Mouse (Mus musculus): ENCODE data around the gene Zfp213. TPM values are rescaled to one million over a fixed set of nuclear protein-coding genes. Genes with fewer than 3 reads are reported as not detected.

The Zfp213 gene
- total and polyA plus RNA-seq, 3 experiments, result 3.0 to 3.8 TPM; not detected in 1

DNA sequence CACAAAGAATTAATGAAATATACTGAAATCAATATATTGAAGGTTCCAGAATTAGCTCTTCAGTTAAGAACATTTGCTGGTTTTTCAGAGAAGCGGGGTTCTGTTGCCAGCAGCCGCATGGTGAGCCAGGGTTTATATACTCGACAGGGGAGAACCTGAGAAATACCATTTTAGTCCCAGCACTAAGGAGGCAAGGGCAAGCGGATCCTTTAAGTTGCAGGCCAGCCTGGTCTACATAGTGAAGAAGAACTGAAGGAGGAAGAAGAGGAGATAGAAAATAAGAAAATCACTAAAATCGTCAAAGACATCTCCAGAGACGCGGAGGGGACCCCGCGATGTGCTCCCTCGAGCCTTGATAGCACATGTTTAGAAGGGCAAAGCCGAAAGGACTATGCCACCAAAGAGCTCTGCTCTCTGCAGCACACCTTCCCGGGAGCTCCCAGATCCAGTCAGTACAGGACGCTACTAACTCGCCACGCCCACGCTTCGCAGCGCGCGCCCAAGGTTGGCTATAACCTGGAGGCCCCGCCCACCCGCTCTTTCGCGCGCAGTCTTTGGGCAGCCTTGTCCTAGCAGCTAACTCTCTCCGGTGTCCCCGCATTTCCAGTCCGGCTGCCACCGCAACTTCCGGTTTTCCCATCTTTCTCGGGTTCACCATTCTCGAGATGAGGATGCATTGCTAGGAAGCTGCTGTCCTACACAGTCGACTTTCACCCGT lies 28.3 kb upstream of the Zfp213 start (continued):
- TF ChIP-seq MYB (IDR thresholded peaks at IDR 0.05; ENCODE audit: low read depth, low read length), result no peak
- no peak for TF ChIP-seq ZKSCAN1 (IDR thresholded peaks at IDR 0.05; ENCODE audit: low read depth, low read length)
- no peak for TF ChIP-seq ZMIZ1 (IDR thresholded peaks at IDR 0.05; ENCODE audit: low read depth, low read length)
- TF ChIP-seq RAD21 (IDR thresholded peaks at IDR 0.05; ENCODE audit: low read depth, low read length), result no peak
- peak; percentile 45; the same call in 1 of the 2 replicates for TF ChIP-seq NRF1 (IDR thresholded peaks at IDR 0.05; ENCODE audit: insufficient read depth, low read depth, low read length, poor library complexity, severe bottlenecking)
- TF ChIP-seq ETS1 (IDR thresholded peaks at IDR 0.05; ENCODE audit: low read depth, low read length), result no peak
- TF ChIP-seq BHLHE40 (IDR thresholded peaks at IDR 0.05; ENCODE audit: borderline replicate concordance, low read depth, low read length), result no peak
- TF ChIP-seq CHD1 (IDR thresholded peaks at IDR 0.05; ENCODE audit: low read depth, low read length), result no peak
- TF ChIP-seq UBTF (IDR thresholded peaks at IDR 0.05; ENCODE audit: borderline replicate concordance, insufficient read depth, low read depth, low read length), result no peak
- peak; percentile 72 for TF ChIP-seq RCOR1 (IDR thresholded peaks at IDR 0.05; ENCODE audit: low read depth, low read length)
- no peak for TF ChIP-seq MEF2A (IDR thresholded peaks at IDR 0.05; ENCODE audit: extremely low read depth, insufficient replicate concordance, low read depth, low read length, poor library complexity, severe bottlenecking)
- no peak for TF ChIP-seq MAZ (IDR thresholded peaks at IDR 0.05; ENCODE audit: low read depth, low read length)
- TF ChIP-seq SIN3A (IDR thresholded peaks at IDR 0.05; ENCODE audit: low read length), result peak; percentile 74
- no peak; the same call in 1 of the 2 replicates for TF ChIP-seq MXI1 (IDR thresholded peaks at IDR 0.05; ENCODE audit: low read depth, low read length)
- peak; percentile 30; the same call in 1 of the 2 replicates for TF ChIP-seq MAX (IDR thresholded peaks at IDR 0.05; ENCODE audit: low read length)
- no peak for TF ChIP-seq JUND (IDR thresholded peaks at IDR 0.05; ENCODE audit: low read depth, low read length)
- TF ChIP-seq ELF1 (IDR thresholded peaks at IDR 0.05; ENCODE audit: low read depth, low read length), result peak; percentile 56
- TF ChIP-seq CHD2 (IDR thresholded peaks at IDR 0.05; ENCODE audit: low read length), result no peak
- TF ChIP-seq KAT2A (conservative IDR thresholded peaks at IDR 0.05; ENCODE audit: low read depth, low read length), result no peak
- no peak for TF ChIP-seq USF1 (IDR thresholded peaks at IDR 0.05; ENCODE audit: low read depth, low read length)
- TF ChIP-seq POLR2A (IDR thresholded peaks at IDR 0.05; ENCODE audit: control insufficient read depth in 1 of 2, insufficient read depth in 1 of 2, low read depth in 1 of 2, low read length in 2 of 2, poor library complexity in 1 of 2), result peak in 1 of 2 experiments; percentile 83; a peak in 2 of 4 replicates

DNA sequence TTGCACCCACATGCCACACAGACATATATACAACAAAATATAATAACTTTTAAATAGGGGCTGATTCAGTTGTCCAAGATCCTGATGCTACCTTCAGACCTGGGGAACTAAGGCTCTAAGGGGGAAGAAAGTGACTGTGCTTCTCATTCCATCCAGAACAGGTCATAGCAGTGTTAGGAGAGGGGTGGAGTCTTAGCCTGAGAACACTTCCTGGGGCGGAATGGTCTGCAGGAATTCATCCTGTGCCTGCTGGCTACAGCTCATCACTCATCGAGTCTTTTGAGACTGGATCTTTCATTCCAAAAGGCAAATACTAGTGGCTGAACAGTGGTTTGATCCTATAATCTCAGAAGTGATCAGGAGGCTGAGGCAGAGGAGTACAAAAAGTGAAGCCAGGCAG lies 23.2 kb upstream of the Zfp213 start:
- TF ChIP-seq RAD21 (IDR thresholded peaks at IDR 0.05; ENCODE audit: low read depth, low read length) (no peak), ZMIZ1 (IDR thresholded peaks at IDR 0.05; ENCODE audit: low read depth, low read length) (no peak), CHD2 (IDR thresholded peaks at IDR 0.05; ENCODE audit: low read length) (no peak), NRF1 (IDR thresholded peaks at IDR 0.05; ENCODE audit: insufficient read depth, low read depth, low read length, poor library complexity, severe bottlenecking) (no peak), TCF12 (IDR thresholded peaks at IDR 0.05; ENCODE audit: low read depth, low read length) (no peak)
- H3K4me3 ChIP-seq (ENCODE audit: control insufficient read depth in 1 of 2, insufficient read depth in 1 of 2, low read depth in 2 of 2, low read length in 2 of 2), result no peak overlapping the region

More for the DNA sequence above, 23.2 kb upstream of the Zfp213 start:
- Histone ChIP-seq H3K79me2 (ENCODE audit: control insufficient read depth, insufficient read depth, low read length, poor library complexity) (no peaks in the 10 kb centered on the region), H3K9me3 (replicated peaks; ENCODE audit: insufficient read depth, low read length) (no peaks in the 10 kb centered on the region), H3K4me1 (ENCODE audit: control insufficient read depth in 1 of 2, insufficient read depth in 2 of 2, low read length in 2 of 2) (peaks cover 0 to 4% of the 10 kb centered on the region in 2 experiments; a peak in 1 of 4 replicates), H3K27me3 (ENCODE audit: control insufficient read depth in 1 of 2, insufficient read depth in 2 of 2, low read length in 2 of 2) (no peaks in the 10 kb centered on the region), H3K27ac (ENCODE audit: control insufficient read depth, low read depth, low read length) (no peak overlapping the region), H3K36me3 (ENCODE audit: control insufficient read depth in 1 of 2, insufficient read depth in 2 of 2, low read length in 2 of 2) (peaks cover 0 to 6% of the 10 kb centered on the region in 2 experiments; a peak in 1 of 4 replicates), H3K9ac (ENCODE audit: control insufficient read depth, low read depth, low read length, poor library complexity, severe bottlenecking) (no peak overlapping the region)
- no peak for DNase-seq (ENCODE audit: low read depth, low spot score)

All from MEL (cell line).